Mouse (Mus musculus) effector memory CD4-positive, alpha-beta T cell, adult 5 months (primary cell): Measurements from ENCODE around the gene Uqcrc1. TPM values are rescaled to one million over a fixed set of nuclear protein-coding genes. Genes with fewer than 3 reads are reported as not detected.

Experiments
- polyA plus RNA-seq: library from polyadenylated mRNA; unstranded; fragments of 100-300 nt; shearing (Covaris generic); gene quantifications from one replicate; pipeline ENCODE4 v1.2.1, GENCODE M21; 2017

Uqcrc1 gene
- 210 TPM for polyA plus RNA-seq

GRCm38 (mm10) chr9:108936418-108937364 is at the start of gene Uqcrc1:
Gene Uqcrc1 (plus strand): TSS chr9:108936633.

GRCm38 (mm10) chr9:108914491-108914890 is 21.9 kb upstream of the Uqcrc1 start, which contains the start of gene Tmem89:
Gene Tmem89 (plus strand): TSS chr9:108914619.

GRCm38 (mm10) chr9:108953081-108953636 is 16.7 kb downstream of the Uqcrc1 start, which contains the start of gene Col7a1:
Gene Col7a1 (plus strand): TSS chr9:108953586.

GRCm38 (mm10) chr9:108985710-108986109 is 49.3 kb downstream of the Uqcrc1 start, which contains the start of gene Ucn2:
Gene Ucn2 (plus strand): TSS chr9:108986010.

GRCm38 (mm10) chr9:108991428-108992084 is 55.1 kb downstream of the Uqcrc1 start, which contains the start of gene Pfkfb4:
Gene Pfkfb4 (plus strand): TSS chr9:108991778.

Other genes starting within 250 kb of the Uqcrc1 start
- 29.3 TPM for gene Prkar2a, start 247.3 kb upstream of the Uqcrc1 start, polyA plus RNA-seq
- gene Ip6k2, start 152.8 kb upstream of the Uqcrc1 start, polyA plus RNA-seq, result 29.7 TPM
- gene Nckipsd, start 128.3 kb upstream of the Uqcrc1 start, polyA plus RNA-seq, result 7.1 TPM
- 0.04 TPM for gene Celsr3, start 110.3 kb upstream of the Uqcrc1 start, polyA plus RNA-seq
- 6.2 TPM for gene Slc26a6, start 83.3 kb upstream of the Uqcrc1 start, polyA plus RNA-seq
- not detected for gene Tmem89, start 22.0 kb upstream of the Uqcrc1 start, polyA plus RNA-seq
- not detected for gene Col7a1, start 17.0 kb downstream of the Uqcrc1 start, polyA plus RNA-seq
- not detected for gene Ucn2, start 49.4 kb downstream of the Uqcrc1 start, polyA plus RNA-seq
- gene Pfkfb4, start 55.1 kb downstream of the Uqcrc1 start, polyA plus RNA-seq, result 6.3 TPM
- gene Shisa5, start 101.9 kb downstream of the Uqcrc1 start, polyA plus RNA-seq, result 2,686 TPM
- 73.3 TPM for gene Trex1, start 123.1 kb downstream of the Uqcrc1 start, polyA plus RNA-seq
- 16.1 TPM for gene Atrip, start 137.5 kb downstream of the Uqcrc1 start, polyA plus RNA-seq
- gene Ccdc51, start 145.9 kb downstream of the Uqcrc1 start, polyA plus RNA-seq, result 6.9 TPM
- 417 TPM for gene Tma7, start 146.0 kb downstream of the Uqcrc1 start, polyA plus RNA-seq
- gene Plxnb1, start 158.8 kb downstream of the Uqcrc1 start, polyA plus RNA-seq, result 1.7 TPM
- 0.49 TPM for gene Fbxw21, start 225.4 kb downstream of the Uqcrc1 start, polyA plus RNA-seq